Mouse (Mus musculus) cortical plate, adult 2 months (tissue): Measurements from ENCODE around the gene 1700024P04Rik. TPM values are rescaled to one million over a fixed set of nuclear protein-coding genes. Genes with fewer than 3 reads are reported as not detected.

ENCODE experiments used
- H3K27ac ChIP-seq: fragments of 200-500 bp; 2 replicates; pipeline ENCODE4 v1.5.1; 2012; ENCODE audit warnings: low read length, control low read depth, inconsistent platforms; ENCODE audit not compliant: insufficient read depth
- H3K4me1 ChIP-seq: fragments of 200-500 bp; 2 replicates; pipeline ENCODE4 v1.6.1; 2011; ENCODE audit warnings: low read length; ENCODE audit not compliant: control insufficient read depth, insufficient read depth
- H3K4me3 ChIP-seq: fragments of 200-500 bp; 2 replicates; pipeline ENCODE4 v1.5.1; 2011; ENCODE audit warnings: mild to moderate bottlenecking, low read length, control low read depth; ENCODE audit not compliant: insufficient read depth
- CTCF ChIP-seq: fragments of 200-500 bp; IDR thresholded peaks from 2 replicates; pipeline ENCODE4 v1.5.1; 2011; ENCODE audit warnings: mild to moderate bottlenecking, control low read depth, low read length; ENCODE audit not compliant: insufficient read depth; ENCODE audit errors: extremely low read depth
- POLR2A ChIP-seq: fragments of 200-500 bp; IDR thresholded peaks from 2 replicates; pipeline ENCODE4 v1.6.1; 2011; ENCODE audit warnings: mild to moderate bottlenecking, low read length, control low read depth; ENCODE audit not compliant: insufficient read depth; ENCODE audit errors: extremely low read depth
- polyA plus RNA-seq: library from polyadenylated mRNA; depleted of rRNA; stranded (reverse); fragments of >200 nt; gene quantifications from 2 replicates; pipeline ENCODE4 v1.2.3, GENCODE M21; 2012

1700024P04Rik gene
- polyA plus RNA-seq, 1 experiment, result not detected

GRCm38 (mm10) chr13:98967942-98968341, 16.4 kb downstream of the 1700024P04Rik start:
- TF ChIP-seq CTCF (no peak), POLR2A (no peak)
- Histone ChIP-seq H3K27ac (no peak overlapping the region), H3K4me3 (no peak overlapping the region), H3K4me1 (no peaks in the 10 kb centered on the region)

DNA sequence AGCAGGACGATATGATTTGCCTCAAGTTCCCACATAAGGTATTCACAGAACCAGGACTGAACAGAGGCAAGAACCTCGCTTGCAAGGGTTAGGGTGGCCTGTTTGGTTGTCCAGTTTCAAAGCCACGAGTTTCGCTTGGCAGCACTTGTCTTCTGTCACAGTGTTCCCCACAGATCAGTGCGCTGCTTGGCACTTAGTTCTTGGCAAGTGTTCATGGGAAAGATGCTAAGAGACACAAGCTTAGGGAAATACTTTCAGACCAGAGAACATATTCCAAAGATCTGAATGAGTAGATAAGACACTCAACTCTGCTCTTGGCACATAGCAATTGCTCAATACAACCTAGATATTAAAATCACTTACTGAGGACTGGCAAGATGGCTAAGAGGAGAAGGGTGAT, 17.8 kb downstream of the 1700024P04Rik start:
- H3K4me1 ChIP-seq, result no peaks in the 10 kb centered on the region
- no peak for TF ChIP-seq POLR2A
- no peak for TF ChIP-seq CTCF
- H3K27ac ChIP-seq, result no peak overlapping the region
- no peak overlapping the region for H3K4me3 ChIP-seq

DNA sequence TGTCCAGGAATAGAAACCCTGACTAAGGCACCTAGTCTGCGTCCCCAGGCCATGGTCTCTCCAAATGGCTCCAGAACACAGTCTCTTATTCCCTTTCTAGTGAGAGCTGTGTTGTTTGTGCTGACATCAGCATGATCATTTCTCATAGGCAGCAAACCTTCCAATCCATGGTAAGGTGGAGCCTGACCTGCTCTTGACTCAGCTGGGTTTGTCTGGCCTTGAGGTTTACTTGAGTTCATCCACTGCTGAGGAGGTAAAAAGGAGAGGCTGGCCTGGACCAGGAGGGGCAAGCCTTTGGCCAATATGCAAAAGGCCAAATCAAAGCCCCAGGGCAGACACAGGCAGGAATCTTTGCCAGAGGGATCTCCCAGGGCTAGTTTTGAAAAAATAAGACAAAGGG, 20.8 kb downstream of the 1700024P04Rik start:
- TF ChIP-seq CTCF, result no peak
- TF ChIP-seq POLR2A, result no peak
- Histone ChIP-seq H3K4me3 (no peak overlapping the region), H3K4me1 (no peaks in the 10 kb centered on the region), H3K27ac (no peak overlapping the region)

DNA sequence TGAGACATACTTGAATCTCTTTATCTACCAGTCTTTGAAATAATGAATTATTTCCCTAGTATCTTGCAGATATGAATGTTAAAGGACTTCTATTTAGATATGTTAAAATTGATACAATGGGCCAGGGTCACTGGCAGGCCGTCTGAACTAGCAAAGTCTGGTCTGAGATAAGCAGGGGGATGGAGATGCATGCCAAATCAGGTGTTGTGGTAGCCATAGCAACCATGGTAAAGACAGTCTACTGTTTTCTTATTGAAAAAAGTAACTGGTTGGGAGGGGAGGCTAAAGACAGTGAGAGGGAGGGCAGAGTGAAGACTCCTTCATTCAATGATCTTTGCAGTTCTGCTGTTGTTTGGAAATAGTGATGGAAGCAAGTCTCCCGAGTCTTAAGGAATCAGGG, 26.2 kb downstream of the 1700024P04Rik start:
- TF ChIP-seq CTCF, result no peak
- no peak for TF ChIP-seq POLR2A

GRCm38 (mm10) chr13:98956209-98956608, 28.2 kb downstream of the 1700024P04Rik start:
- Histone ChIP-seq H3K4me3 (no peak overlapping the region), H3K4me1 (no peaks in the 10 kb centered on the region), H3K27ac (no peak overlapping the region)
- no peak for TF ChIP-seq POLR2A
- no peak for TF ChIP-seq CTCF

More for the DNA sequence above, 26.2 kb downstream of the 1700024P04Rik start:
- Histone ChIP-seq H3K4me3 (no peak overlapping the region), H3K4me1 (no peaks in the 10 kb centered on the region), H3K27ac (no peak overlapping the region)

- no peak overlapping the region for H3K27ac ChIP-seq
- H3K4me1 ChIP-seq, result no peaks in the 10 kb centered on the region
- TF ChIP-seq CTCF (no peak), POLR2A (no peak)
- no peak overlapping the region for H3K4me3 ChIP-seq
Measured at GRCm38 (mm10) chr13:98955676-98956075, 28.7 kb downstream of the 1700024P04Rik start.

DNA sequence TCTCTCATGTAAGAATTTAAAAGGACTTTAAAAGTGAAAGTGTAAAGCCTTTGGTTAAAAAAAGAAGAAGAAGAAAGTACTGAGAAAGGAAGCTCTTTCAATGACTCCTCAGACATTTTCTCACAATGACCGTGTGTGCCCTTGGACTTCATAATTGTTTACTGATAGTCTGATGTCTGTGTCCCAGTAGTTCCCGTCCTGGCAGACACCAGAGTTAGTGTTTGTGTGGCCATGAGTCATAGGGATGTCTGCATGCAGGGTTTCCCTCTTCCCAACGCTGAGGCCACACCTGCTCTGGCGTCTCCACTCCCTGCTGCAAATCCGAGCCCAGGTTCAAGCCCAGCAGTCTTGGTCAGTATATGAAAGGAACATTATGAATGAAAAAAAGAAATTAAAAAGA, 29.1 kb downstream of the 1700024P04Rik start:
- H3K27ac ChIP-seq, result no peak overlapping the region
- H3K4me3 ChIP-seq, result no peak overlapping the region
- TF ChIP-seq POLR2A (no peak), CTCF (no peak)
- no peaks in the 10 kb centered on the region for H3K4me1 ChIP-seq

- TF ChIP-seq CTCF, result no peak
- no peak for TF ChIP-seq POLR2A
- no peak overlapping the region for H3K27ac ChIP-seq
- no peak overlapping the region for H3K4me3 ChIP-seq
- H3K4me1 ChIP-seq, result no peaks in the 10 kb centered on the region
Measured at GRCm38 (mm10) chr13:98953830-98954229, 30.5 kb downstream of the 1700024P04Rik start.

GRCm38 (mm10) chr13:98951951-98952350, 32.4 kb downstream of the 1700024P04Rik start:
- TF ChIP-seq POLR2A, result no peak
- no peak for TF ChIP-seq CTCF
- H3K4me3 ChIP-seq, result no peak overlapping the region
- no peak overlapping the region for H3K27ac ChIP-seq
- H3K4me1 ChIP-seq, result no peaks in the 10 kb centered on the region

DNA sequence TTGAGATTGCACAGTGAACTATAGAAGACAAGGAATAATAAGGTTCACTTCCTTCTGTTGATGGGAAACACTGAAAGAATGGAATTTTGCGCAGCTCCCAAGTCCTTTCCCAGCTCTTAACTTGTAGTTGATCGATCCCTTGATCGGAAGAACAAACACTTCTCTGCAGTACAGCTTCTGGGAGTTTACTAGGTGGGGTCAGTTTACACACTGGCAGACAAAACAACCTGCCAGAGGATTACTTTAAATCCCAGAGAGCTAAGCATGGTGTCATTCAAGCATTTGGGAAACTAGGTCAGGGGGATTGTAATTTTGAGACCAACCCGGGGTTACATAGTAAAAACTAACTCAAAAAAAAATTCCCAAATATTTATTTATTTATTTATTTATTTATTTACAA, 36.2 kb downstream of the 1700024P04Rik start:
- no peak overlapping the region for H3K4me3 ChIP-seq
- TF ChIP-seq CTCF, result no peak
- TF ChIP-seq POLR2A, result no peak
- H3K27ac ChIP-seq, result no peak overlapping the region
- H3K4me1 ChIP-seq, result peaks cover 2% of the 10 kb centered on the region; the same call in 1 of the 2 replicates

DNA sequence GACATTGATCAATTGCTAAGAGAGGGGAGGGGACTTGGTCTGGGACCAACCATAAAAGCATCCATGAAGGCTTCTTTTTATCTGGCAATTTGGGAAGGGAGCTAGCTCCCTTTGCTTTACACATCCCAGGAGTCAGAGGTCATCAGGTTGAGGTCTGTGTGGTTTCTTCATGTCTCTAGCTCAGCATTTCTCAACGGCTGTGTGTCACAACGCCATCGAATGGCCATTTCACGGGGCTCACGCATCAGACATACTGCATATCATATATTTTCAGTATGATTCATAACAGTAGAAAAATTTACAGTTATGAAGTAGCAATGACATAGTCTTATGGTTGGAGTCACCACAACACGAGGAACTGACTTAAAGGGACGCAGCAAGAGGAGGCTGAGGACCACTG, 37.9 kb downstream of the 1700024P04Rik start:
- TF ChIP-seq CTCF, result no peak
- TF ChIP-seq POLR2A, result no peak
- H3K27ac ChIP-seq, result no peak overlapping the region
- peaks cover 2% of the 10 kb centered on the region; the same call in 1 of the 2 replicates for H3K4me1 ChIP-seq
- H3K4me3 ChIP-seq, result no peak overlapping the region
